Mouse (Mus musculus) ovary, postnatal 10 days (tissue): ENCODE measurements around the gene Tmem182.

Experiments
- DNase-seq: peaks from one replicate; pipeline ENCODE4 v3.0.0; 2022; ENCODE audit warnings: low spot score

Gene Tmem182

DNA sequence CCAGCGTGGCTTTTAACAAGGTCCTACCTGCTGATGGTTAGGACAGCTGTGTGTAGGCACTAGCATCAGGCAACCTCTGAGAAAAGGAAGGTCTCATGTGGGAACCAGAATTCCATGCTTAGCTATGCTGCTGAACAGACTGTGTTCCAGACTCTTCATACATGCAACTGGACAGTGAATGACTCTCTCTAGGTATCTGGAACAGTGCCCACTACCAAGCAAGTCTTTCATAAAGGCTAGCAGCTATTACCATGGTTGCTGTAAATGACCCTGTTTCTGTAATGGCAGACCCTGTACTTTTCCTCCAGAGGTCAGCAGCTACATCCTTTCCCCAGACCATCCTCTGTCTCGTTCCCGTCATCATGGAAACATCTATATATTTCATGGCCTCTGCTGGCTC, 61.7 kb downstream of the Tmem182 start:
- DNase-seq: no peak

- no peak for DNase-seq
These were observed 62.2 kb downstream of the Tmem182 start for GRCm38 (mm10) chr1:40867651-40868050.

GRCm38 (mm10) chr1:40873760-40874455, 68.5 kb downstream of the Tmem182 start:
- no peak for DNase-seq

DNA sequence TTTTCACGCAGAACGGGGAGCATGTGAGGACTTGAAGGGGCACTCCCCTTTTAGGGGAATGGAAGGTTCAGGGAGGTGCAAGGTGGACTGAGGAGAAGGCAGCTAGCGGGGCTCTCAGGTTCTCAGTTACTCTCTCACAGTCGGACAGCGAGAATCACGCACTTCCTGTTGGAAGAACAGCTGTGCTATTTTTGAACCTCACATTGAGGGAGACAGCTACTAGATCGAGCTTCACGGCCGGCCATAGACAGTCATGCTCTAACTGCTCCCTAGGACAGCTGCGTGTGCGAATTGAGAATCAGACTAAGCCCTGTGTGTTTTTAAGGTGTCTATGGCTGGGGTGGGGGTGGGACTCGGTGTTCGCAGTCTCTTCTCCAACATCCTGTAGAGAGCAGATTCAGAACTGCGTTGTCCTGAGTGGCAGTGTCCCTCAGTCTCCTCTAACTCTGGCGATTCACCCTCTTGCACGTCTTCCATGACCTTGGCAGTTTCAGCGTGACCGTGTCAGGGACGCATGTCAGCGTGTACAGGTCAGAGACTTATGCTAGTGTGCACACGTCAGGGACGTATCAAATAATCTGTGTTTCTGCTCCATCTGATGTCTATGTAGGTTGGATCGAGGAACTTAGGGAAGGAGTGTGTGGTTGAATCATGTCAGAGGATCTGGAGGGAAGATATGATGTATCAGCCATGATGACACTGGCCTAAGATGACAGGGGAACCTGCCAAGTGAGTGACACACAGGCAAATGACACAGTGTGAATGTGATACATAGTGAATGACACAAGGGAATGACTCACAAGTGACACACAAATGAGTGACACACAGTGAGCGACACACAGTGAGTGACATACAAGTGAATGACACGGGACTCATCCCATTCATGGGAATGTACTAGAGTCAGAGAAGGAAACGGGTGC, 69.3 kb downstream of the Tmem182 start:
- no peak for DNase-seq

- DNase-seq: no peak
These were observed 73.7 kb downstream of the Tmem182 start for GRCm38 (mm10) chr1:40879051-40879450.

DNA sequence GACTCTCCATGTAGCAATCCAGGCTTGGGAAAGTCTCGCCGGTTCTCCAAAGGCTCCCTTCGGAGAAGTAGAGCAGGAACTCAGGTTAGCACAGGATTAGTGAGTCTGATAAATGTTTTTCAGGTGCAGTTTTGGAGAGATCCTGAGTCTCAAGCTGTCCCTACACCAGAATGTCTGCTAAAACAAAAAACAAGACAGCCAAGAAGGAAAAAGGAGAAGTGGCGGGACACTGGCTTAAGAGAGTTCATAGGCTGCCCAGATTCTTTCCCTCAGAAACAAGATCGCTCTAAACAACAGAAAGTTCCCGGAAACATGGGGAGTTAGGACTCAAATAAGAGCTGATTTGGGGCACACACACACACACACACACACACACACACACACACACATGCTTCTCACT, 74.1 kb downstream of the Tmem182 start:
- DNase-seq: no peak

- no peak for DNase-seq
These were observed 75.1 kb downstream of the Tmem182 start for GRCm38 (mm10) chr1:40880527-40880926.

GRCm38 (mm10) chr1:40883856-40884255, 78.5 kb downstream of the Tmem182 start:
- DNase-seq: no peak

GRCm38 (mm10) chr1:40884943-40885342, 79.5 kb downstream of the Tmem182 start:
- no peak for DNase-seq

GRCm38 (mm10) chr1:40887673-40888072, 82.3 kb downstream of the Tmem182 start:
- no peak for DNase-seq

- no peak for DNase-seq
These were observed 83.1 kb downstream of the Tmem182 start for GRCm38 (mm10) chr1:40888396-40889040.

- DNase-seq: no peak
These were observed 84.2 kb downstream of the Tmem182 start for GRCm38 (mm10) chr1:40889617-40890016.

DNA sequence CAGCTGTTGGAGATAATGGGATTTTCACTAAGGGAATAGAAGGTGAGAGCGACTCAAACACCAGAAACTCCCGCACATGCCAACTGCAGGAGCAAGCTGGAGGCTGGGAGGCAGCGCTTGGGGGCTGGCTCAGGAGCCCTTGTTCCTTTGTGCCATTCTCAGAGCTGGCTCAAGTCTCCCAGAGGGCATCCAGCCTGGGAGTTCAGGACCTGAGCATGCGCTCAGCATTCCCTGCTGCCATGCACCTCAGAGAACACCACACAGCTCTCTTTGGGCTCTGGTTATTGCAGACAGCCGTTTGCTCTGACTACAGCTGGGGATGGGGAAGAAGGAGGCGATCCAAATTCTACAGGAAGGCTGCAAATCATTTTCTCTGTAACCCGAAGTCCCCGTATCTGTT, 84.8 kb downstream of the Tmem182 start:
- no peak for DNase-seq

- DNase-seq: no peak
These were observed 98.3 kb downstream of the Tmem182 start for GRCm38 (mm10) chr1:40903712-40904111.
